Mouse (Mus musculus) kidney, adult 9 months (tissue): ENCODE measurements around the gene Capn2.

Experiments
- DNase-seq: peaks from one replicate; pipeline ENCODE4 v3.0.0; 2022

Capn2 gene

DNA sequence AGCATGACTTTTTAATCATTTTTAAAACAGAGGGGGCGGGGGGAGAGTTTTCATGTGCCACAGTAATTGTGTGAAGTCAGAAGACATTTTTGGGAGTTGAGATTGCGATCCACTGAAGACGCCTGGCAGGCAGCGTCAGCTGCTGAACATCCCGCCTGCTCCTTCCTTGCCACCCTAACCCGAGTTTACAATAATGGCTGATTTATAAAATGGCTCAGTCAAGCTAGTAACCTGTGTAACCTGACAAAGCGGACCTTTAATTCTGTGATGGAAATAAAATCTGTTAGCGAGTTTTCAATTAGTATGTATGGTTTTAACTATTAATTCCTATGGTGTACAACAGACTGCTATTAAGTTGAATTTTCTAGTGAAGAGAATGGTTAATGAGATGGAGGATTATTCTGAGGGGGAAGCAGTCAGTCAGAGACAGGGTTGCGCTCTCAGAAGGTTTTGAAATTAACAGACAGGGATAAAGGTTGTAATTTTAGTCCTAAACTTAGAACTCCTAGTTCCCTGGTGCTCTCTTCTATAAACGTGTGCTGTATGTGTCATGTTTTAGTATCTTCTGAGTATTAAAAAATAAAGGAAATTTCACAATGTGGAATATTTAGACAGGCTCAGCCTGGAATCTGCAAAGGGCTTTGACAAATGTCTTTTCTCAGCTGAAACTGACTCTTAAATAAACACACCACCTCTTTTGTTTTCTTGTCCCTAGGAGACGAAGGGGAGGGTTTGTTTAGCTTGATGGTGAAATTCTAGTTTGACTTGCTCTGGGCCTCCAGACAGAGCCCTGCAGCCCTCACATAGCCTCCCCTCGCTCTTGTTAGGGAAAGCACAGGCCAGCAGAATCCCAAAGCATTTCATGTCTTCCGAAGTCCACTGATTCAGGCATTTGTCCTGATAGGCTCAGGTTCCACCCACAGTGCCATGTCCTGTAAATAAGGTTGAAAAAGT, 56.8 kb downstream of the Capn2 start:
- peak; percentile 64 for DNase-seq

DNA sequence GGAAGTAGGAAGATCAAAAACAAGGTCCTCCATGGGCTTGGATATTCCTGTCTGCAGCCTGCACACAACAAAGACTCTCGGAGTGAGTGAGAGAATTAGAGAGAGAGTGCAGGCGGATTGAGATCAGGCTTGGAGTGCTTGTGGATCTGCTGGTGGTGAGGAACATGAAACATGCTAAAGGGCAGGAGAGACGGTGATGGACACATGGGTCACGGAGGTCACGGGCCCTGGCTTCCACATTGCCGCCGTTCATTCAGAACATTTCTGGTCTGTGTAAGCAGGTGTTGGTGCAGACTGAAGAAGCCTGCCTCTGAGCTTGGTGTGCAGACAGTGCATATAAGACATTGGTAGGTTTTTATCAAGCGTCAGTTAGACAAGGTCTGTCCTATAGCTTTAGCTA, 58.0 kb downstream of the Capn2 start:
- DNase-seq: no peak

DNA sequence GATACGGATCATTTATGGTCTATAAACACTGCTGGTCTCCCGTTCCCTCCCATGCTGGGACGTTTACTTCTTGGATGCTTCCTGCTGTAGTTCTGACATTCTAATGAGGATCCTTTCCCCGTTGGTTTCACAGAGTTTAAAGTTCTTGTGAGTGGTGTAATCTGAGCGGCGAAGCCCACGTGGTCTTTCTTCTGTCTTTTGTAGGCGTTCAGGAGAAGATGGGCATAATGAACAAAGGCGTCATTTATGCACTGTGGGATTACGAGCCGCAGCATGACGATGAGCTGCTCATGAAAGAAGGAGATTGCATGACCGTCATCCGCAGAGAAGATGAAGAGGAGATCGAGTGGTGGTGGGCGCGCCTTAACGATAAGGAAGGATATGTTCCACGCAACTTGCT, 58.9 kb downstream of the Capn2 start:
- DNase-seq: no peak

DNA sequence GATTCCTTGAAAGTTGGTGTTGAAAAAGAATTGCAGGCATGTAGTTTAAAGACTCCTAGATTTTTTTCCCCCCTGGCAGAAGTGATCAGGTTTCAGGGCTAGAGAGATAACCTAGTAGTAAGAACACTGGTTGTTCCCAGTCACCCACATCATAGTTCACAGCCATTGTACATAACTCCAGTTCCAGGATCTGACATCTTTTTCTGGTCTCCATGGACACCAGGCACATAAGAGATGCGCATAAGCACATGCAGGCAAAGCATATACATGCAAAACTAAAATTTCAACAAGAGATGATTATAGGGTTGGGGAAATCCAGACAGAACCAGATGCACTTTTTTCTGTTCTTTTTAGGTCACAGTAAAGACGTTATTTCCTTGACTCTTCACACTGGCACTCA, 62.3 kb downstream of the Capn2 start:
- DNase-seq: no peak

DNA sequence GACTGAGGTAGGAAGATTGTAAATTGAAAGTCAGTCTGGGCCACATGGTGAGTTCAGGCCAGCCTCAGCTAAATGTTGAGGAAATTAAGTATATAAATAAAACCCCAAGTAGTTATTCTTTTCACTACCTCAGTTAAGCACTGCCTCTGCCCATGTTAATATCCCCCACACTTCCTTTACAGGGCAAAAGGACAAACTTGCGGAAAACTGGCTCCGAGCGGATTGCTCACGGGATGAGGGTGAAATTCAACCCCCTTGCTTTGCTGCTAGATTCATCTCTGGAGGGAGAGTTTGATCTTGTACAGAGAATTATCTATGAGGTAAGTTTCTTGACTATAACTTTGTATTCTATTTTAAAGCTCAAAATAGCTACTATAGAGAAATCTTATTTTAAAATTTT, 64.9 kb downstream of the Capn2 start:
- DNase-seq: peak; percentile 66

DNA sequence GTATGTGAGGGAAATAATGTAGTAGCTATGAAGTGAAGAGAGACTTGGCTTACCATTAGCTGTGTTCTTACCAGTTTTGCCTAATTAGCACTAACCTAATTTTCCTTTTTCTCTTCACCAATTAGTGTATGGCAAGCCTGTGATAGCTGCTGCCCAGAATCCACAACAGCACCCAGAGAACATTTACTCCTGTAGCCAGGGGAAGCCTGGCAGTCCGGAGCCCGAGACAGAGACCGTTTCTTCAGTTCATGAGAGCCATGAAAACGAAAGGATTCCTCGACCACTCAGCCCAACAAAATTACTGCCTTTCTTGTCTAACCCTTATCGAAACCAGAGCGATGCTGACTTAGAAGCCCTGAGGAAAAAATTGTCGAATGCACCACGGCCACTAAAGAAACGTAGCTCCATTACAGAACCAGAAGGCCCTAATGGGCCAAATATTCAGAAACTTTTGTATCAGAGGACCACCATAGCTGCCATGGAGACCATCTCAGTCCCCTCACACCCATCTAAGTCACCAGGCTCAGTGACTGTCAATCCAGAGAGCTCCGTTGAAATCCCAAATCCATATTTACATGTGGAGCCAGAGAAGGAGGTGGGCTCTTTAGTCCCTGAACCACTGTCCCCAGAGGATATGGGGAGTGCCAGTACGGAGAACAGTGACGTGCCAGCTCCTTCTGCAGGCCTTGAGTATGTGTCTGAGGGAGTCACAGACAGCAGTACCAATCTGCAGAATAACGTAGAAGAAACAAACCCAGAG, 69.0 kb downstream of the Capn2 start:
- DNase-seq: no peak

DNA sequence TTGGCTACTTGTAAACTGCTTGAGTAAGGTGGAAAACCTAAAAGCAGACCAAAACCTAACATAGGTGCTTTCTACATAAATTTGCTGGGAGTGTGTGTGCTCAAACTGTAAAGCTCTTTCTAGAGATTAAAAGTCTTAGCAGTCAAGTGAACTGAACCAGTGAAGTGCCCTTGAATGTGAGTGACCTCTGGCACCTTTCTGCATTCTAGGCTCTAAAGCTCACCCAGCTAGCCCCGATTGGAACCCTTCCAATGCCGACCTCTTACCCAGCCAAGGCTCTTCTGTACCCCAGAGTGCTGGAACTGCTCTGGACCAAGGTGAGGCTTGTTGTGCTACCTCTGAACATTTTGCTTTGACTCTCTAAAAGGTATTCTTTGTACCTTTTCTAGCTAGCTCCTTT, 73.3 kb downstream of the Capn2 start:
- peak; percentile 63 for DNase-seq

DNA sequence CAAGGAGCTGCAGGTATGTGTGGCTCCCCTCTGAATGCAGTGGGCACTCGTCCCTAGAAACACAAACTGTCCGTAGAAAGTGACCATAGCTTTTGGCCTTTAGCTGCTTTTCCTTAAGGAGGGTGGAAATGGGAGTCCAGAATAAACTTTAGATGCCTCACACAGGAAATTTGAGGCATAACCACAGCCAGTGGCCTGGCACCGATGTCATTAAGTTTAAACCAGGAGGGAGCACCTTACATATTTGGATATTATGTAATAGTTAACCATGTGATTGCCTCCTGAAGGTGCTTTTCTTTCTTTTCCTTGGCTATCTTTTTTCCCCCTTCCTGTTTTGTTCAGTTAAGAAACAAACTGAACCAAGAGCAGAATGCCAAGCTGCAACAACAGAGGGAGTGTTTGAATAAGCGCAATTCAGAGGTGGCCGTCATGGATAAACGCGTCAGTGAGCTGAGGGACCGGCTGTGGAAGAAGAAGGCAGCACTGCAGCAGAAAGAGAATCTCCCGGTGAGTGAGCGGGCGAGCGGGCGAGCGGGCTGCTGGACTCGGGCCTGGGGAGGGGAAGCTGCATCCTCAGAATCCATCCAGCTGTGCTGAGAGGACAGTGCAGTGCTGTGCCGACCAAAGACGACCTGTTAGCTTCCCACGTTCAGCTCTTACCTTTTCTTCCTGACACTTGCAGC, 75.5 kb downstream of the Capn2 start:
- peak; percentile 46 for DNase-seq

DNA sequence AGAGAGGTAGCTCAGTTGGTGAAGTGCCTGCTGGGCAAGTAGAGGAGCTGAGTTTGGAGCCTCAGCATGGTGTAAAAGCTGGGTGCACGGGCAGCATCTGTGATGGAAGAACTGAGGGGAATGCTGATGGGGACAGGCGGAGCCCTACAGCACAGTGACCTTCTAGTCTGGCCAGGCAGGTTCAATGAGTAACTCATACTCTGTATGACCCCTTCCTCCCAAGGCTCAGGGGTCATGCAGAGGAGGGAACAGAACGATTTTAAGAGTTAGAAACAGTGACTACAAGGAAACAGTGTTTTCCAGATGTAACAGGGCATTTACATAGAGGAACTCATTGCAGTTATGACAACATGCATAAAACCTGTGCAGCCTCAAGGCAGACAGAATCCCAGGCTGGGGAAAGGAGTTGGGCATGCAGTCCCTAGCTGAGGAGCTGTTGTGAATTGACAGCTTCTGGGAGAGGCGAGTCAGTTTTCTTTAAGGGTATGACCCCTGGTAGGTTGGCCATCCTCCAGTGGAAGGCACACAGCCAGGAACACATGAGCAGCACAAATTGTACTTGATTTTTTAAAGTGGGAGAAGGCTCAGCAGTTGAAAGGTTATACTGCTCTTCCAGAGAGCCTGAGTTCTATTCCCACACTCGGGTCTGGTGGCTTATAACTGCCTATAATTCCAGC, 77.7 kb downstream of the Capn2 start:
- DNase-seq: peak; percentile 97

DNA sequence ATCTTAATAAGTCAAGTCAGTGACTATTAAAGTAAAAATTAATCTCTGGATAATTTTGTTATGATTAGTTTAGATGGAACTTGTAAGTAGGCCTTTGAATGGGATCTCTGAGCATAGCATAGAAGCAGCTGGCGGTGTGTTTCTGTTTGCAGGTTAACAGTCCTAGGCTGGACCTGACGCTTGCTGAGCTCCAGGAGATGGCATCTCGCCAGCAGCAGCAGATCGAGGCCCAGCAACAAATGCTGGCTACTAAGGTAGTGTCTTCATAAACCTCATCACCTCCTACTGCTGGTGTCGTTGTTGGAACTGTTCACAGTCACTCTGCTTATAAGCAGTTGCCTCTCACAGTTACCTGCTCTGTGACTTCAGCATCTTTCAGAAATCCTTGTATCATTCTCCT, 80.7 kb downstream of the Capn2 start:
- DNase-seq: no peak

DNA sequence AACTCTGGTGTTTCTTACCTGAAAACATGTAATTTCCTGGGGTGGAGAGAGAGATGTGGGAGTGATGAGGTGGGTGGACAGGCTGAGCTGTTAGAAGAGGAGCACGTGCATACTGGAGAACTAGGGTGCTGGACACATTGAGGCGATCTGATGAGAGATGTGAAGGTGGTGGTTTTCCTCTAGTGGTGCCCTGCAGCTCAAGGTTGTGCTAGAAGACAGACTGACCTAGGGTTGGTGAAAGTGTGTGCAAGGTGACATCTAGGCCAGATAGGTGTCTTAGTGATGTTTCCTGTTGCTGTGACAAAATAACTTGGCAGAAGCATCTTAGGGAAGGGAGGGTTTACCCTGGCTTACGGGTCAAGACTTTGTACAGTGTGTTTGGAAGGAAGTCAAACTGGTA, 85.3 kb downstream of the Capn2 start:
- DNase-seq: no peak

DNA sequence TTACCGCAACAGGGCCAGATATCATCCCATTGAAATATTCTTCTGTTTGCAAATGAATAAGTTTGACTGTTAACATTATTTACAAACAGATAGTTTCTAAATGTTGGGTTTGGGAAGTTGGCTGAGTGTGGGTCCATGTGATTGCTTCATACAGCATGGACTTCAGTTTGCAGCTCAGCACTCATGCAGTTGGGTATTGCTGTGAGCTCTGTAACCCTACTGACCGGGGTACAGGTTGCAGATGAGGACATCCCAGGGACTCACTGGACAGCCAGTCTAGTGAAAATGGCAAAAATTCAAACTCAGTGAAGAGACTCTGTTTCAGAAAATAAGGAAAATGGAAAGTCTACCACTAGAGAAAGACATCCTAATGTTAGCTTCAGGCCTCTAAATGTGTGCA, 86.7 kb downstream of the Capn2 start:
- DNase-seq: no peak

DNA sequence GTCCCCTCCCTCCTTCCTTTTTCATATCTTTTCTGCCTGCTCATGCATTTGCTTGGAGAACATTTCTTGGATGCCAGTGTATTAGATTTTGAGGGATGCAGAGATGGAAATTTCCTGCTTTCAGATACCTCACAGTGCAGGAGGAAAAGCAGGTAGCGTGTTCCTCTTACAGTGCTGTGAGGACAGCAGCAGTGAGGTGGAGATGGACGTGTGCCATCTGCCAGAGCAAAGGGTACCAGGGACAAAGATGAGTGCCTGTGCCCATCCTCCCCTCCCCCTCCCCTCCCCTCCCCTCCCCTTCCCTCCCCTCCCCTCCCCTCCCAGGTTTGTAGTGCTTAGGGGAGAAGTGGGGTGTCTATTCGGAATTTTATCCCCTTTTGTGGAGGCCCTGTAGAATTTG, 87.6 kb downstream of the Capn2 start:
- DNase-seq: no peak

DNA sequence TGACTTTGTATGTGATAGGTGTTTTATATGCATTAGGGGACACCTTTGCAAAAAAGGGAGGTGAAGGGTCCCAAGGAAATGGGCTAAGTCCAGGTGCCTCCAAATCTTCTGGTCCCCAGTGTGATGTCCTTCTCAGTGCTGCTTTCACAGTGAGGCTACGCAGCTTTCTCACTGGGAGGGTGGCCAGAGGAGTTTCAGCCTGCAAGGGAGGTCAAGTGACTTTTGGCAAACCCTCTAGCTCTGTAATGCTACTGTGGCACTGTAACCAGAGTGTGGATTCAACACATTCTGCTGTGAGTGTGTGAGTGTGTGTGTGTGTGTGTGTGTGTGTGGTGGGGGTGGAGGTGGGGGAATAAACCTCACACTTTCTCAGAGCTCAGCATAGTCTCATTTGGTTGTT, 90.0 kb downstream of the Capn2 start:
- DNase-seq: peak; percentile 69

DNA sequence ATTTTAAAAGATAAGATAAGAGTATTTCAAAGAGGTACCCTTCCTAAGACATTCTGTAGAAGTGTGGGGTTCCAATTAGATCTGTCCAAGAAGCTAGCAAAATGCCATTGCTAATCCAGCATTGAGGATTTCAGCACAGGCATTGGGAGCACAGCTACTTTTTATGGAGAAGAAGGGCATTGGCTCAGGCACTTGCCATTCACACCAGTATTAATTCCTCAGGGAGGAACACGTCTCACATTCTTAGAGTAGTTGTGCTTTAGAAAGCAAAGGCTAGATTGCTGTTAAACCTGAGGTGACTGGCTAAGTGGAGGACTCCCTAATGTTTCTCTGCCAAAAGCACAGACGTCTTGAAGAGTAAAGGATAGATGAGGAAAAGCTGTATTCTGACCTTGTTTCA, 91.0 kb downstream of the Capn2 start:
- DNase-seq: peak; percentile 43

DNA sequence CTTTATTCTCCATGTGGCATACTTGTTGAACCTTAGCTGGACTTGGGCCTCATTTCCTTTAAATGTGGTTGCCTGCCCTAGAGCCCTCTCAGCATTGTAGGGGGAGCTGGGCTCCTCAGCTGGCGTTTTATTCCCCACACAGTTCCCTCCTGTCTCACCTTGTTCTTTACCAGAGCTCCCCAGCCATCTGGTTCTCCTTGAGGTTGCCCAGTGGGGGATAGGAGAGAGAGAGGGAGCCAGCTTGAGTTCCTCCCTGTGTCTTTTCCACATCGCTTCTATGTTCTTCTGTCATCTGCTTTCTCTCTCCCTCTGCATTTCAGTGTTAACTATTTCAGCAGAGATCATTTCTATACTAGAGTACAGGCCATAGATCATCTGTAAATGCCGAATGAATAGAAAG, 92.2 kb downstream of the Capn2 start:
- no peak for DNase-seq

DNA sequence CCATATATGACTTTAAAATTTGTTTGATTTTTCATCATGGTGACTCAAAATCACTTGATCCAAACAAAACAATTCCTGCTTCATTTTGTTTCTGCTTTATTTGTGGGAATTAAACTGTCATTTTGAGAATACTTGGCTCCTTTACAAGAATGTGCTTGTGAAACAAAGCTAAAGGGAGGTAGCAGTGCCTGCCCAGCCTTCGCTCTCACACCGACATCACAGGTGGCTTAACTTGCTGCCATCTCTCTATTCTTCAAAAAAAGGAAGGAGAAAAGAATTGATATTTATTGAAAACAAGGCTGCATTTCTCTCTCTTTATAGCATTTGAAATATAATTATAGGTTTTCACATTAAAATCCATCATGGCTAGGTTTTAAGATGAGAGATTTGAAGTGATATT, 93.1 kb downstream of the Capn2 start:
- no peak for DNase-seq

DNA sequence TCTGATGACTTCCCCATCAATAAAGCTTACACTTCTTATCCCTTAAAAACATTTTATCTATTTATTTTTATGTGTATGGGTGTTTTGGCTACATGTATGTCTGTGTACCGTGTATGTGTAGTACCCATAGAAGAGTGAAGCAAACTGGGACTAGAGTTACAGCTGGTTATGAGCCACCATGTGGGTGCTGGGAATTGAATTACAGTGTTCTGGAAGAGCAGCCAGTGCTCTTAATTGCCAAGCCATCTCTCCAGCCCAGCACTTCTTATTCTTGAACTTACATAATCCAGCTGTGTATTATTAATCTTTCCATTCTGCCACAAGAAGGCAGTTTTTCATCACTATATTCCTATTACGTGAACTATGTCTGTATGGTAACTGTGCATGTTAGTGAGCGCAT, 97.9 kb downstream of the Capn2 start:
- DNase-seq: no peak
